Mouse (Mus musculus) intestine, postnatal 0 days (tissue): ENCODE measurements around the gene Olfr12. TPM values are rescaled to one million over a fixed set of nuclear protein-coding genes. Genes with fewer than 3 reads are reported as not detected.

ENCODE experiments used
- ATAC-seq: fragments of 200-750 bp; cut with Nextera tagmentation; 2 replicates; pipeline ENCODE4 v1.8.0; 2017; ENCODE audit warnings: mild to moderate bottlenecking, moderate TSS enrichment, moderate library complexity
- H3K27ac ChIP-seq: fragments of 300-500 bp; sonication (generic); 2 replicates; pipeline ENCODE4 v1.5.1; 2014; ENCODE audit warnings: mild to moderate bottlenecking, low read depth, low read length, moderate library complexity
- H3K27me3 ChIP-seq: fragments of 300-500 bp; sonication (generic); replicated peaks from 2 replicates; pipeline ENCODE4 v1.6.1; 2014; ENCODE audit warnings: low read length, mixed read lengths; ENCODE audit not compliant: control insufficient read depth, insufficient read depth
- H3K36me3 ChIP-seq: fragments of 300-500 bp; sonication (generic); 2 replicates; pipeline ENCODE4 v1.6.1; 2014; ENCODE audit warnings: mild to moderate bottlenecking, moderate library complexity; ENCODE audit not compliant: control insufficient read depth, insufficient read depth
- H3K4me1 ChIP-seq: fragments of 300-500 bp; sonication (generic); replicated peaks from 2 replicates; pipeline ENCODE4 v1.6.1; 2014; ENCODE audit warnings: antibody characterized with exemption, low read length, mixed read lengths; ENCODE audit not compliant: control insufficient read depth, insufficient read depth
- H3K4me2 ChIP-seq: fragments of 300-500 bp; sonication (generic); replicated peaks from 2 replicates; pipeline ENCODE4 v1.6.1; 2014; ENCODE audit warnings: low read depth, mild to moderate bottlenecking, moderate library complexity
- H3K4me3 ChIP-seq: fragments of 300-500 bp; sonication (generic); 2 replicates; pipeline ENCODE4 v1.5.1; 2014; ENCODE audit warnings: low read depth, low read length
- H3K9ac ChIP-seq: fragments of 300-500 bp; sonication (generic); 2 replicates; pipeline ENCODE4 v1.6.1; 2014; ENCODE audit warnings: mild to moderate bottlenecking, low read depth, low read length
- H3K9me3 ChIP-seq: fragments of 300-500 bp; sonication (generic); 2 replicates; pipeline ENCODE4 v1.6.1; 2016; ENCODE audit warnings: mixed run types; ENCODE audit not compliant: control insufficient read depth
- CTCF ChIP-seq: sonication (generic); IDR thresholded peaks from 2 replicates; pipeline ENCODE4 v1.5.1; 2016; ENCODE audit warnings: low read depth, mild to moderate bottlenecking, control low read depth, antibody characterized with exemption, moderate library complexity
- WGBS: fragments of 180-500 bp; shearing (Covaris S2); extraction: QIAGEN DNeasy Blood & Tissue Kit; methylation state at CpG from one replicate; pipeline ENCODE4 v1.1.7; 2014; 5-methylcytosine and 5-hydroxymethylcytosine counted together
- polyA plus RNA-seq: library from polyadenylated mRNA; unstranded; fragments of >200 nt; fragmentation: Nextera tagmentation; extraction: Ambion mirVana; gene quantifications from 2 replicates; pipeline ENCODE4 v1.2.1, GENCODE M21; 2015

Gene Olfr12
- polyA plus RNA-seq, 1 experiment from 2014 or later: not detected

- Histone ChIP-seq H3K9ac (no peak overlapping the region), H3K27me3 (no peaks in the 10 kb centered on the region), H3K4me1 (no peaks in the 10 kb centered on the region), H3K4me3 (no peak overlapping the region), H3K27ac (no peak overlapping the region), H3K4me2 (no peak overlapping the region), H3K36me3 (no peaks in the 10 kb centered on the region), H3K9me3 (no peaks in the 10 kb centered on the region)
- WGBS: 83% methylated on average over 3 of the region's 3 CpGs
- ATAC-seq: no peak
- no peak for TF ChIP-seq CTCF
These were observed 51.8 kb downstream of the Olfr12 start for GRCm38 (mm10) chr1:92669430-92669829.

DNA sequence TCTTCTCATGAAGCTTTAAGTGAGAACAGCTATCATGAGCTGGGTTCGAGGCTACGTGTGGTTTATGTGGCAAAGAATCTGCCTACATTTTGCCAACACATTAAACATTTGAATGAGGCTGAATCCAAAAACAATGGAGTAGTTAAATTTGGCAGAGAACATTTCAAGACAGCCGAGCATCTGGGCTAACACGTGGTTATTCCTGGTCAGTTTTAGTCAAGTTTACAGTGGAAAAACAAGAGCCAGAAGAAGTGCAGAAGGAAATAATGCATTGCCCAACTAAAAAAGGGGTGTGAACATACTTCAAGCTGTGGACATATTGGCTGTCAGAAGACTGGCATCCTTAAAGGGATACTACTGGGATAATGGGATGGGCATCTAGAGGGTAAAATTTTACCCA, 53.7 kb downstream of the Olfr12 start:
- no peak for ATAC-seq
- 83% methylated on average over 4 of the region's 4 CpGs for WGBS
- Histone ChIP-seq H3K27me3 (no peaks in the 10 kb centered on the region), H3K9ac (no peak overlapping the region), H3K4me1 (no peaks in the 10 kb centered on the region), H3K9me3 (no peaks in the 10 kb centered on the region), H3K4me3 (no peak overlapping the region), H3K4me2 (no peak overlapping the region), H3K36me3 (no peaks in the 10 kb centered on the region), H3K27ac (no peak overlapping the region)
- no peak for TF ChIP-seq CTCF

Other genes with a start within 250 kb of the Olfr12 start
- gene Ndufa10, start 143.9 kb upstream of the Olfr12 start, polyA plus RNA-seq: 250 and 280 TPM in 2 replicates
- not detected in 2 replicates for gene Olfr1416, start 132.7 kb upstream of the Olfr12 start, polyA plus RNA-seq
- not detected in 2 replicates for gene Olfr1415, start 121.7 kb upstream of the Olfr12 start, polyA plus RNA-seq
- not detected in 2 replicates for gene Olfr1414, start 99.1 kb upstream of the Olfr12 start, polyA plus RNA-seq
- not detected in 2 replicates for gene Olfr1413, start 46.5 kb upstream of the Olfr12 start, polyA plus RNA-seq
- gene Olfr1412, start 32.0 kb upstream of the Olfr12 start, polyA plus RNA-seq: not detected in 2 replicates
- not detected in 2 replicates for gene Olfr1411, start 23.4 kb upstream of the Olfr12 start, polyA plus RNA-seq
- not detected in 2 replicates for gene Olfr1410, start 12.0 kb upstream of the Olfr12 start, polyA plus RNA-seq
- gene Cops9, start 24.2 kb downstream of the Olfr12 start, polyA plus RNA-seq: 415 and 419 TPM in 2 replicates
- gene Otos, start 31.1 kb downstream of the Olfr12 start, polyA plus RNA-seq: not detected in 2 replicates
- gene Gpc1, start 213.9 kb downstream of the Olfr12 start, polyA plus RNA-seq: 8.1 and 8.5 TPM in 2 replicates